Mouse (Mus musculus): ENCODE data around the gene Lzts3.

DNA sequence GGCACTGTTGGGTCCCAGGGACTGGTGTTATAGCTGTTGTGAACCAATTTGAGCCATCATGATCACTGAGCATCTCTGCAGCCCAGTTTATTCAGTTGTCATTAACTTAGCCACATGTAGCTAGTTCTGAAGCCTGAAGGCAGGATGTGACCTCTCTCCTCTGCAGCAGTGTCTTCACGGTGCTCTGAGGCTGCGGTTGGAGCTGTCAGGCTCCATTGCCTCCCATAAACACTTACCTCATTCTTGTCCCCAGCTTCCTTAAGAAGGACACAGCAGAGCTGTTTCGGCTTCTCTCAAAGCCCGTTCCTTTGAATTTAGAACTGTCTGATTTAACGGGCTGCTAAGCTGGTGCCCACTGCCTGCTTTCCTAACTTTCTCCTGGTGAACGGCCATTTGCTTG is 37.3 kb upstream of the Lzts3 start:
- no peak for TF ChIP-seq TAL1 (IDR thresholded peaks at IDR 0.05; ENCODE audit: low read length)
- no peak for TF ChIP-seq GATA1 (IDR thresholded peaks at IDR 0.05; ENCODE audit: low read length)
